Mouse (Mus musculus): ENCODE data around the gene Rapgef5. TPM values are rescaled to one million over a fixed set of nuclear protein-coding genes. Genes with fewer than 3 reads are reported as not detected.
A peak's percentile ranks its signal among the peaks of the same experiment; 100 is the strongest.

Rapgef5 gene
- polyA plus RNA-seq, 1 experiment from 2014 or later = 17.9 TPM

GRCm38 (mm10) chr12:117517275-117517936, 1.1 kb downstream of the Rapgef5 start:
- 68% methylated on average over 14 of the region's 14 CpGs for WGBS
- no peaks in the 10 kb centered on the region for H3K36me3 ChIP-seq (ENCODE audit: control insufficient read depth, insufficient read depth, low read length)
- H3K4me1 ChIP-seq (ENCODE audit: control insufficient read depth, insufficient read depth, low read length) = no peaks in the 10 kb centered on the region
- no peaks in the 10 kb centered on the region for H3K9me3 ChIP-seq (ENCODE audit: control insufficient read depth, low read length)
- H3K9ac ChIP-seq (ENCODE audit: low read depth, low read length) = no peak overlapping the region
- H3K4me3 ChIP-seq (ENCODE audit: low read length) = no peak overlapping the region
- no peak overlapping the region for H3K4me2 ChIP-seq (replicated peaks; ENCODE audit: low read depth, low read length)
- no peaks in the 10 kb centered on the region for H3K27me3 ChIP-seq (ENCODE audit: control insufficient read depth, insufficient read depth, low read length)
- H3K27ac ChIP-seq (ENCODE audit: low read depth, low read length) = no peak overlapping the region
- ATAC-seq (ENCODE audit: low FRiP score, low TSS enrichment) = no peak

GRCm38 (mm10) chr12:117524311-117525013, 8.2 kb downstream of the Rapgef5 start:
- no peak for ATAC-seq (ENCODE audit: low FRiP score, low TSS enrichment)
- Histone ChIP-seq H3K36me3 (ENCODE audit: control insufficient read depth, insufficient read depth, low read length) (no peaks in the 10 kb centered on the region), H3K9ac (ENCODE audit: low read depth, low read length) (no peak overlapping the region), H3K4me2 (replicated peaks; ENCODE audit: low read depth, low read length) (no peak overlapping the region), H3K27ac (ENCODE audit: low read depth, low read length) (no peak overlapping the region), H3K9me3 (ENCODE audit: control insufficient read depth, low read length) (no peaks in the 10 kb centered on the region), H3K4me1 (ENCODE audit: control insufficient read depth, insufficient read depth, low read length) (no peaks in the 10 kb centered on the region), H3K27me3 (ENCODE audit: control insufficient read depth, insufficient read depth, low read length) (no peaks in the 10 kb centered on the region), H3K4me3 (ENCODE audit: low read length) (no peak overlapping the region)
- 53% methylated on average over 9 of the region's 9 CpGs for WGBS

GRCm38 (mm10) chr12:117527889-117528288, 11.6 kb downstream of the Rapgef5 start:
- no peak overlapping the region for H3K4me3 ChIP-seq (ENCODE audit: low read length)
- H3K9ac ChIP-seq (ENCODE audit: low read depth, low read length) = no peak overlapping the region
- no peak for ATAC-seq (ENCODE audit: low FRiP score, low TSS enrichment)
- 87% methylated on average over 3 of the region's 3 CpGs for WGBS
- no peaks in the 10 kb centered on the region for H3K9me3 ChIP-seq (ENCODE audit: control insufficient read depth, low read length)
- no peak overlapping the region for H3K4me2 ChIP-seq (replicated peaks; ENCODE audit: low read depth, low read length)
- peaks cover 7% of the 10 kb centered on the region; the same call in 1 of the 2 replicates for H3K27me3 ChIP-seq (ENCODE audit: control insufficient read depth, insufficient read depth, low read length)
- H3K4me1 ChIP-seq (ENCODE audit: control insufficient read depth, insufficient read depth, low read length) = no peaks in the 10 kb centered on the region
- H3K36me3 ChIP-seq (ENCODE audit: control insufficient read depth, insufficient read depth, low read length) = no peaks in the 10 kb centered on the region
- H3K27ac ChIP-seq (ENCODE audit: low read depth, low read length) = no peak overlapping the region

GRCm38 (mm10) chr12:117528509-117529145, 12.3 kb downstream of the Rapgef5 start:
- Histone ChIP-seq H3K27me3 (ENCODE audit: control insufficient read depth, insufficient read depth, low read length) (peaks cover 13% of the 10 kb centered on the region), H3K9me3 (ENCODE audit: control insufficient read depth, low read length) (no peaks in the 10 kb centered on the region), H3K36me3 (ENCODE audit: control insufficient read depth, insufficient read depth, low read length) (no peaks in the 10 kb centered on the region), H3K27ac (ENCODE audit: low read depth, low read length) (no peak overlapping the region), H3K4me2 (replicated peaks; ENCODE audit: low read depth, low read length) (no peak overlapping the region), H3K9ac (ENCODE audit: low read depth, low read length) (no peak overlapping the region), H3K4me1 (ENCODE audit: control insufficient read depth, insufficient read depth, low read length) (no peaks in the 10 kb centered on the region), H3K4me3 (ENCODE audit: low read length) (no peak overlapping the region)
- ATAC-seq (ENCODE audit: low FRiP score, low TSS enrichment) = no peak
- 71% methylated on average over 4 of the region's 4 CpGs for WGBS

GRCm38 (mm10) chr12:117531106-117531505, 14.8 kb downstream of the Rapgef5 start:
- Histone ChIP-seq H3K27me3 (ENCODE audit: control insufficient read depth, insufficient read depth, low read length) (peaks cover 29% of the 10 kb centered on the region), H3K27ac (ENCODE audit: low read depth, low read length) (no peak overlapping the region), H3K36me3 (ENCODE audit: control insufficient read depth, insufficient read depth, low read length) (no peaks in the 10 kb centered on the region), H3K9ac (ENCODE audit: low read depth, low read length) (no peak overlapping the region), H3K4me2 (replicated peaks; ENCODE audit: low read depth, low read length) (no peak overlapping the region), H3K4me1 (ENCODE audit: control insufficient read depth, insufficient read depth, low read length) (no peaks in the 10 kb centered on the region), H3K4me3 (ENCODE audit: low read length) (no peak overlapping the region), H3K9me3 (ENCODE audit: control insufficient read depth, low read length) (no peaks in the 10 kb centered on the region)
- ATAC-seq (ENCODE audit: low FRiP score, low TSS enrichment) = no peak
- 83% methylated on average over 4 of the region's 4 CpGs for WGBS

- Histone ChIP-seq H3K9me3 (ENCODE audit: control insufficient read depth, low read length) (no peaks in the 10 kb centered on the region), H3K4me2 (replicated peaks; ENCODE audit: low read depth, low read length) (peak overlapping the region; percentile 98), H3K27ac (ENCODE audit: low read depth, low read length) (peak overlapping the region; percentile 62; the same call in 1 of the 2 replicates), H3K9ac (ENCODE audit: low read depth, low read length) (peak overlapping the region; percentile 69), H3K36me3 (ENCODE audit: control insufficient read depth, insufficient read depth, low read length) (no peaks in the 10 kb centered on the region), H3K4me3 (ENCODE audit: low read length) (peak overlapping the region; percentile 64), H3K4me1 (ENCODE audit: control insufficient read depth, insufficient read depth, low read length) (no peaks in the 10 kb centered on the region), H3K27me3 (ENCODE audit: control insufficient read depth, insufficient read depth, low read length) (peaks cover 29% of the 10 kb centered on the region)
- 3% methylated on average over 61 of the region's 64 CpGs for WGBS
- ATAC-seq (ENCODE audit: low FRiP score, low TSS enrichment) = peak; percentile 93
Measured at GRCm38 (mm10) chr12:117533176-117534086, 17.2 kb downstream of the Rapgef5 start.

GRCm38 (mm10) chr12:117534087-117534751, 17.9 kb downstream of the Rapgef5 start:
- H3K27ac ChIP-seq (ENCODE audit: low read depth, low read length) = peak overlapping the region; percentile 62
- peak overlapping the region; percentile 98 for H3K4me2 ChIP-seq (replicated peaks; ENCODE audit: low read depth, low read length)
- peak overlapping the region; percentile 69 for H3K9ac ChIP-seq (ENCODE audit: low read depth, low read length)
- no peaks in the 10 kb centered on the region for H3K4me1 ChIP-seq (ENCODE audit: control insufficient read depth, insufficient read depth, low read length)
- H3K9me3 ChIP-seq (ENCODE audit: control insufficient read depth, low read length) = no peaks in the 10 kb centered on the region
- peak overlapping the region; percentile 64 for H3K4me3 ChIP-seq (ENCODE audit: low read length)
- H3K36me3 ChIP-seq (ENCODE audit: control insufficient read depth, insufficient read depth, low read length) = no peaks in the 10 kb centered on the region
- WGBS = under 1% methylated on average over 65 of the region's 66 CpGs
- peak; percentile 84 for ATAC-seq (ENCODE audit: low FRiP score, low TSS enrichment)
- peaks cover 29% of the 10 kb centered on the region for H3K27me3 ChIP-seq (ENCODE audit: control insufficient read depth, insufficient read depth, low read length)

- Histone ChIP-seq H3K9ac (ENCODE audit: low read depth, low read length) (no peak overlapping the region), H3K27ac (ENCODE audit: low read depth, low read length) (no peak overlapping the region), H3K4me3 (ENCODE audit: low read length) (no peak overlapping the region), H3K36me3 (ENCODE audit: control insufficient read depth, insufficient read depth, low read length) (no peaks in the 10 kb centered on the region), H3K9me3 (ENCODE audit: control insufficient read depth, low read length) (no peaks in the 10 kb centered on the region), H3K4me1 (ENCODE audit: control insufficient read depth, insufficient read depth, low read length) (no peaks in the 10 kb centered on the region), H3K27me3 (ENCODE audit: control insufficient read depth, insufficient read depth, low read length) (peaks cover under 1% of the 10 kb centered on the region; the same call in 1 of the 2 replicates), H3K4me2 (replicated peaks; ENCODE audit: low read depth, low read length) (no peak overlapping the region)
- no peak for ATAC-seq (ENCODE audit: low FRiP score, low TSS enrichment)
- 78% methylated on average over 2 of the region's 2 CpGs for WGBS
Measured at GRCm38 (mm10) chr12:117540352-117540751, 24.1 kb downstream of the Rapgef5 start.

Measured in kidney, embryonic 14.5 days (tissue).